Mouse (Mus musculus) splenic B cell, adult 2 months (primary cell): ENCODE results near the gene Galnt4.

Source experiments
- DNase-seq: peaks from one replicate; pipeline ENCODE4 v3.0.0-alpha.2; 2011; ENCODE audit warnings: low read depth, low spot score
- H3K27me3 ChIP-seq: 2 replicates; pipeline ENCODE4 v1.6.1; 2012; ENCODE audit warnings: mild to moderate bottlenecking, low read length, moderate library complexity, mixed read lengths; ENCODE audit not compliant: control insufficient read depth, poor library complexity, insufficient read depth, severe bottlenecking
- H3K36me3 ChIP-seq: 2 replicates; pipeline ENCODE4 v1.6.1; 2012; ENCODE audit warnings: mild to moderate bottlenecking, low read length, moderate library complexity, mixed read lengths; ENCODE audit not compliant: control insufficient read depth, poor library complexity, insufficient read depth, severe bottlenecking

Galnt4 gene

GRCm38 (mm10) chr10:99107964-99108363 is at the start of gene Galnt4:
Gene Galnt4 (plus strand): TSS chr10:99108159.
- Histone ChIP-seq H3K27me3 (no peaks in the 10 kb centered on the region), H3K36me3 (0 out of 2 replicates have a peak, but pooled peaks cover 4% of the 10 kb centered on the region)
- DNase-seq, result peak; percentile 90

- Histone ChIP-seq H3K27me3 (no peaks in the 10 kb centered on the region), H3K36me3 (no peaks in the 10 kb centered on the region)
- no peak for DNase-seq
These were observed 47.4 kb upstream of the Galnt4 start for GRCm38 (mm10) chr10:99060588-99060987.

GRCm38 (mm10) chr10:99061418-99061817 is 46.5 kb upstream of the Galnt4 start:
- H3K36me3 ChIP-seq, result no peaks in the 10 kb centered on the region
- DNase-seq, result no peak
- no peaks in the 10 kb centered on the region for H3K27me3 ChIP-seq

- H3K36me3 ChIP-seq, result no peaks in the 10 kb centered on the region
- no peaks in the 10 kb centered on the region for H3K27me3 ChIP-seq
- DNase-seq, result no peak
These were observed 45.4 kb upstream of the Galnt4 start for GRCm38 (mm10) chr10:99062546-99062945.

GRCm38 (mm10) chr10:99076113-99076895 is 31.7 kb upstream of the Galnt4 start:
- Histone ChIP-seq H3K36me3 (no peaks in the 10 kb centered on the region), H3K27me3 (no peaks in the 10 kb centered on the region)
- DNase-seq, result no peak

GRCm38 (mm10) chr10:99078621-99079020 is 29.3 kb upstream of the Galnt4 start:
- Histone ChIP-seq H3K36me3 (no peaks in the 10 kb centered on the region), H3K27me3 (no peaks in the 10 kb centered on the region)
- DNase-seq, result no peak

- Histone ChIP-seq H3K36me3 (no peaks in the 10 kb centered on the region), H3K27me3 (no peaks in the 10 kb centered on the region)
- peak; percentile 50 for DNase-seq
These were observed 26.4 kb upstream of the Galnt4 start for GRCm38 (mm10) chr10:99081569-99081990.

GRCm38 (mm10) chr10:99083431-99084003 is 24.4 kb upstream of the Galnt4 start:
- no peaks in the 10 kb centered on the region for H3K36me3 ChIP-seq
- DNase-seq, result no peak

GRCm38 (mm10) chr10:99084397-99085239 is 23.3 kb upstream of the Galnt4 start:
- DNase-seq, result peak; percentile 86
- H3K27me3 ChIP-seq, result no peaks in the 10 kb centered on the region

More at GRCm38 (mm10) chr10:99083431-99084003, 24.4 kb upstream of the Galnt4 start:
- no peaks in the 10 kb centered on the region for H3K27me3 ChIP-seq

GRCm38 (mm10) chr10:99085240-99085587 is 22.7 kb upstream of the Galnt4 start:
- Histone ChIP-seq H3K36me3 (no peaks in the 10 kb centered on the region), H3K27me3 (no peaks in the 10 kb centered on the region)
- DNase-seq, result no peak

More at GRCm38 (mm10) chr10:99084397-99085239, 23.3 kb upstream of the Galnt4 start:
- H3K36me3 ChIP-seq, result no peaks in the 10 kb centered on the region

- Histone ChIP-seq H3K27me3 (no peaks in the 10 kb centered on the region), H3K36me3 (no peaks in the 10 kb centered on the region)
- no peak for DNase-seq
These were observed 21.9 kb upstream of the Galnt4 start for GRCm38 (mm10) chr10:99086029-99086428.

- Histone ChIP-seq H3K36me3 (no peaks in the 10 kb centered on the region), H3K27me3 (no peaks in the 10 kb centered on the region)
- no peak for DNase-seq
These were observed 18.1 kb upstream of the Galnt4 start for GRCm38 (mm10) chr10:99089906-99090305.

GRCm38 (mm10) chr10:99093364-99093763 is 14.6 kb upstream of the Galnt4 start:
- DNase-seq, result no peak
- no peaks in the 10 kb centered on the region for H3K27me3 ChIP-seq
- H3K36me3 ChIP-seq, result no peaks in the 10 kb centered on the region

- no peak for DNase-seq
- Histone ChIP-seq H3K36me3 (no peaks in the 10 kb centered on the region), H3K27me3 (no peaks in the 10 kb centered on the region)
These were observed 12.8 kb upstream of the Galnt4 start for GRCm38 (mm10) chr10:99095114-99095513.

- Histone ChIP-seq H3K36me3 (no peaks in the 10 kb centered on the region), H3K27me3 (no peaks in the 10 kb centered on the region)
- DNase-seq, result peak; percentile 78
These were observed 10.6 kb upstream of the Galnt4 start for GRCm38 (mm10) chr10:99097374-99097773.
